Mouse (Mus musculus) liver, postnatal 0 days (tissue): ENCODE measurements around the gene Tmem132c.

Source experiments
- CTCF ChIP-seq: sonication (generic); IDR thresholded peaks from 2 replicates; pipeline ENCODE4 v1.5.1; 2016; ENCODE audit warnings: antibody characterized with exemption, low read depth
- EP300 ChIP-seq: IDR thresholded peaks from 2 replicates; pipeline ENCODE4 v1.6.1; 2016; ENCODE audit warnings: antibody characterized with exemption, low read depth, mild to moderate bottlenecking

DNA sequence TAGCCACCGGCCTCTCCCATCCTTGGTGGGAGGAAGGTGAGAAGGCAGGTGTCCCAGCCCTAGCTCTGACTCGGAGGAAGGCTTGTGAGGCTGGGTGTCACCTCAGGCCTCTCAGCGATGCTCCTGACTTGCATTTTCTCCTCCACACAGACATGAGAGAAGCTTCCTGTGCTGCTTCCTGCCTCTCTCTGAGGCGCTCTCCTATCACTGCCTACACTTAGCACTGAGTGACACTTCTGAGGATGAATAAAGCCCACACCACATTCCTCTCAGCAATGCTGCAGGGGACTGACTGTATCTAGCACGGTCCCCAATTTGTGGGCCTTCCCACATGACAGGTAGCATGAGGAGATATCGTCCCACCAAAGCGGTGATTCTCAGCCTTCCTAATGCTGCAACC, 355.3 kb downstream of the Tmem132c start:
- TF ChIP-seq EP300 (no peak), CTCF (no peak)
